Mouse (Mus musculus) hindbrain, embryonic 11.5 days (tissue): Measurements from ENCODE around the gene Tdrd6. TPM values are rescaled to one million over a fixed set of nuclear protein-coding genes. Genes with fewer than 3 reads are reported as not detected.

Experiments used
- ATAC-seq: fragments of 200-750 bp; cut with Nextera tagmentation; 2 replicates; pipeline ENCODE4 v1.8.0; 2017; ENCODE audit warnings: mild to moderate bottlenecking, moderate TSS enrichment, moderate library complexity; ENCODE audit not compliant: low FRiP score
- DNase-seq: peaks from one replicate; pipeline ENCODE4 v3.0.0-alpha.2; 2015; ENCODE audit warnings: low spot score
- H3K27ac ChIP-seq: fragments of 300-500 bp; sonication (generic); 2 replicates; pipeline ENCODE4 v1.5.1; 2014; ENCODE audit warnings: mild to moderate bottlenecking, low read depth, low read length
- H3K27me3 ChIP-seq: fragments of 300-500 bp; sonication (generic); 2 replicates; pipeline ENCODE4 v1.6.1; 2014; ENCODE audit warnings: mild to moderate bottlenecking, low read length, moderate library complexity, mixed read lengths; ENCODE audit not compliant: control insufficient read depth, insufficient read depth
- H3K36me3 ChIP-seq: fragments of 300-500 bp; sonication (generic); 2 replicates; pipeline ENCODE4 v1.6.1; 2014; ENCODE audit warnings: mild to moderate bottlenecking, low read length, moderate library complexity, mixed read lengths; ENCODE audit not compliant: control insufficient read depth, insufficient read depth
- H3K4me1 ChIP-seq: fragments of 300-500 bp; sonication (generic); replicated peaks from 2 replicates; pipeline ENCODE4 v1.6.1; 2014; ENCODE audit warnings: low read length, mixed read lengths; ENCODE audit not compliant: control insufficient read depth, insufficient read depth
- H3K4me2 ChIP-seq: fragments of 300-500 bp; sonication (generic); replicated peaks from 2 replicates; pipeline ENCODE4 v1.6.1; 2014; ENCODE audit warnings: mild to moderate bottlenecking, low read depth, low read length
- H3K4me3 ChIP-seq: fragments of 300-500 bp; sonication (generic); 2 replicates; pipeline ENCODE4 v1.5.1; 2014; ENCODE audit warnings: low read depth, low read length
- H3K9ac ChIP-seq: fragments of 300-500 bp; sonication (generic); 2 replicates; pipeline ENCODE4 v1.6.1; 2014; ENCODE audit warnings: low read depth, low read length
- H3K9me3 ChIP-seq: fragments of 300-500 bp; sonication (generic); 2 replicates; pipeline ENCODE4 v1.6.1; 2016; ENCODE audit warnings: low read length; ENCODE audit not compliant: control insufficient read depth
- WGBS: fragments of 180-500 bp; shearing (Covaris S2); extraction: QIAGEN DNeasy Blood & Tissue Kit; methylation state at CpG from one replicate; pipeline ENCODE4 v1.1.7; 2014; 5-methylcytosine and 5-hydroxymethylcytosine counted together
- polyA plus RNA-seq: library from polyadenylated mRNA; unstranded; fragments of >200 nt; fragmentation: Nextera tagmentation; extraction: Ambion mirVana; gene quantifications from 2 replicates; pipeline ENCODE4 v1.2.1, GENCODE M21; 2014

The Tdrd6 gene
- 0.03 and 0.07 TPM in 2 replicates for polyA plus RNA-seq

DNA sequence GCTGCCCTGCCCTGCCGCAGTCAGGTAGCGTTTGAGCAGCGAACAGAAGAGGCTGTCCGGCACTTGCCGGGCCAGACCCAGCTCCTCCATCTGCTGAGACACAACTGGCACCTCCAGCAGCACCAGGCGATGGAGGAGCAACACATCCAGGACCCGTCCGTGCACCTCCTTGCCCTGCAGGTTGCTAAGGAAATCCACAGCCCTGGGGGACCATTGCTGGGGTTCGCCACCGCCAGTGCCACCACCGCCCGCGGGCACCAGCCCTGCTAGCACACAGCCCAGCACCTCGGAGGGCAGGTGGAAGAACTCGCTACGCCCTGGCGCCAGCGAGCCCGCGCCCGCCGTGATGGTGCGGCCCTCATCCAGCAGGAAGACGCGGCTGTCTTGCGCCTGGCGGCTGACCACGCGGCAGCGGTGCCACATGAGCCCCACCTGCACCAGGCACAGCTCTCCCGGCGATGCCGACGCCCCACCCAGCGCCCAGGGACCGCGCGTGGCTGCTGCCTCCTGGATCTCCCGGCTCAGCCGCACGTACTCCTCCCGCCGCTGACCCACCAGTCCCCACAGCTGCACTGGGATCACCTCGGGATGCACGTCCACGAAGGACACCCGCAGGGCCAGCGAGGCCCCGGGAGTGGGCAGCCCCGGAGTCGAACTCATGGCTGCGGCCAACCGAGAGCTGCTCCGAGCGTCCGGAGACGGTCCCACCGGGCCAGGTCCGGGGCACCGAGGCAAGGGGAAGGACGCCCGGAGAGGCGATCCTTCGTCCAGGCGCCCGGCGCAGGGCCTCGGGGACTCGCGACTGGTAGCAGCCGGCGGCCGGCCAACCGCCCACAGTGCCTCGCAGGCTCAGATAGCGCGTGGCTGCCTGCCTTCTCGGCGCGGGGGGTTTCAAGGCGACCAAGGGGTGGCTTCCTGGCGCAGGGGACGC is at the start of gene Tdrd6:
Gene Tdrd6 (minus strand): TSS at position 804 of the 931 bp plus-strand sequence.
- H3K9ac ChIP-seq, result peak within 1 kb of the TSS; percentile 38; the same call in 1 of the 2 replicates
- ATAC-seq (peak; percentile 69; the same call in 1 of the 2 replicates), DNase-seq (peak; percentile 52)
- no peaks in the 10 kb centered on the region; the same call in 1 of the 2 replicates for H3K4me1 ChIP-seq
- no peaks in the 10 kb centered on the region for H3K36me3 ChIP-seq
- H3K9me3 ChIP-seq, result no peaks in the 10 kb centered on the region
- no peak within 1 kb of the TSS for H3K27ac ChIP-seq
- peak within 1 kb of the TSS; percentile 32 for H3K4me3 ChIP-seq
- peaks cover 25% of the 10 kb centered on the region for H3K27me3 ChIP-seq
- peak within 1 kb of the TSS; percentile 62 for H3K4me2 ChIP-seq
- WGBS, result 5% methylated on average over 80 of the region's 83 CpGs

DNA sequence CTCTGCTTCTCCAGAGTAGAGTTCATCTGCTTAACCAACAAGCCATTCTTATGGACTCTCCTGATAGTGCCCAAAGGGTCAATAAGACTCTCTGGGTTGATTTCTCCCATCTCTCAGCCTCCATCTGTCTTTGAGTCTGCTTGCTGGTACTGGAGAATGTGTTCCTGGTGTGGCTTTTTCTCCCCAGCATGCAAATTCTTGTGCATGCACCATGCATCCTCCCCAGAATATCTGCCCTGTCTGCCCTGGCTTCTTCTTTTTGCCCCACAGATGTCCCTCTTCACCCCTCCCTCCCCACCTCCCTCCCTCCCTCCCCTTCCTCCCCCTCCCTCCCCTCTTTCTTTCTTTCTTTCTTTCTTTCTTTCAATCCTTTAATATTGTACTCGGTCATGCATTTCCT is 47.2 kb upstream of the Tdrd6 start:
- Histone ChIP-seq H3K27ac (no peak overlapping the region), H3K9me3 (no peaks in the 10 kb centered on the region), H3K27me3 (no peaks in the 10 kb centered on the region), H3K4me1 (no peaks in the 10 kb centered on the region), H3K4me3 (no peak overlapping the region), H3K4me2 (no peak overlapping the region), H3K36me3 (no peaks in the 10 kb centered on the region), H3K9ac (no peak overlapping the region)
- no peak for ATAC-seq
- 56% methylated on average over 1 of the region's 1 CpGs for WGBS
- no peak for DNase-seq

DNA sequence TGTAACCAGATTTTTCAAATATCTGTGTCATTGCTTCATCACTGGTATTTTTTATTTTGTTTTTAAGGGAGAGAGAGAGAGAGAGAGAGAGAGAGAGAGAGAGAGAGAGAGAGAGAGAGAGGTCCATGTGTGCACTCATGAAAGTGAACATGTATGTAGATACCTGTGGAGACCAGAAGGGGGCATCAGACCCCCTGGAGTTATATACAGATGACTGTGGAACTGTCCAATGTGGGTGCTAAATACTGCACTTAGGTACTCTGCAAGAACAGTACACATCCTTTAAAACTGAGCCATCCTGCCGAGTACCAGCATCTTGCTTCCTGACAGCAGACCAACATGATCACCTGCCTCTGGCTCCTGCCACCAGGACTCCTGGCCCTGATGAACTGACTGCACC is 46.1 kb upstream of the Tdrd6 start:
- no peak overlapping the region for H3K9ac ChIP-seq
- H3K4me3 ChIP-seq, result no peak overlapping the region
- ATAC-seq (no peak), DNase-seq (no peak)
- no peaks in the 10 kb centered on the region for H3K4me1 ChIP-seq
- H3K4me2 ChIP-seq, result no peak overlapping the region
- H3K27ac ChIP-seq, result no peak overlapping the region
- no peaks in the 10 kb centered on the region for H3K9me3 ChIP-seq
- H3K27me3 ChIP-seq, result no peaks in the 10 kb centered on the region
- 80% methylated on average over 1 of the region's 1 CpGs for WGBS
- H3K36me3 ChIP-seq, result no peaks in the 10 kb centered on the region

DNA sequence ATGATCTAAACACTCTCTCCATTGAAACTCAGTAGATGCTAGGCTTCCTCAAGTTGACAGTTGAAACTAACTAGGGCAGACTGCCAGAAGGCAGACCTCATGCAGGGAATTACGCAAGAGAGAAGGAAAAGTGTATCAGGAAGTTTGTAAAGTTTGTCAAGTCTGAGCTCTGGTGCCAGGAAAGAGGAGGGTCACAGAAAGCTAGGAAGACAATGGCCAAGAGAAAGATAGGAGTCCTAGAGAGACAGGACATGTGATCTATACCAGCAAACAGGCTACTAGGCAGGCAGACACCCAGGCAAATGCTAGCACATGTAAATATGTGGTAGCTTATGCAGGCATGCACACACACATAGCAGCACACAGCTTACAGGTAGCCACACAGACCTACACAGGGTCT is 45.1 kb upstream of the Tdrd6 start:
- Histone ChIP-seq H3K4me3 (no peak overlapping the region), H3K9me3 (no peaks in the 10 kb centered on the region), H3K4me2 (no peak overlapping the region), H3K27ac (no peak overlapping the region), H3K9ac (no peak overlapping the region), H3K36me3 (no peaks in the 10 kb centered on the region), H3K4me1 (no peaks in the 10 kb centered on the region), H3K27me3 (no peaks in the 10 kb centered on the region)
- DNase-seq (no peak), ATAC-seq (no peak)
- WGBS, result 70% methylated on average over 1 of the region's 1 CpGs

DNA sequence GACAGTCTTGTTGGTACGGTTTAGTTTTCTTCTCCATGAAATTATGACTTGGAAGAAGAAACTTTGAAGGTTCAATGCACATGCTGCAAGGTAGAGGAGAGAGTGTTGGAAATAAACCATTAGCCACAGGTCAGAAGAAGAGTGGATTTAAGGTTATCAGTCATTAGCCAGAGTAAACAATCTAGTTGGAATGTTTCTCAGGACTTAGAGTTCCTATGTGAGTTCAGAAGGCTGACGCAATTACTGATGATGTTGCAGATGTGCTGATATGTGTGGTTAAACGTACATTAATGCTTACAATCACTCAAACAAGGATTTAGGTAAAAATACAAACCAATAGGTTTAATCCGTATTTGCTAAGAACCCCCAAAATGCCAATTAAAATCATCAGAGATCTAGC is 41.8 kb upstream of the Tdrd6 start:
- no peak for ATAC-seq
- Histone ChIP-seq H3K9ac (no peak overlapping the region), H3K4me3 (no peak overlapping the region), H3K27ac (no peak overlapping the region), H3K27me3 (no peaks in the 10 kb centered on the region), H3K9me3 (no peaks in the 10 kb centered on the region), H3K4me1 (no peaks in the 10 kb centered on the region), H3K36me3 (no peaks in the 10 kb centered on the region), H3K4me2 (no peak overlapping the region)
- no peak for DNase-seq
- 90% methylated on average over 4 of the region's 4 CpGs for WGBS

DNA sequence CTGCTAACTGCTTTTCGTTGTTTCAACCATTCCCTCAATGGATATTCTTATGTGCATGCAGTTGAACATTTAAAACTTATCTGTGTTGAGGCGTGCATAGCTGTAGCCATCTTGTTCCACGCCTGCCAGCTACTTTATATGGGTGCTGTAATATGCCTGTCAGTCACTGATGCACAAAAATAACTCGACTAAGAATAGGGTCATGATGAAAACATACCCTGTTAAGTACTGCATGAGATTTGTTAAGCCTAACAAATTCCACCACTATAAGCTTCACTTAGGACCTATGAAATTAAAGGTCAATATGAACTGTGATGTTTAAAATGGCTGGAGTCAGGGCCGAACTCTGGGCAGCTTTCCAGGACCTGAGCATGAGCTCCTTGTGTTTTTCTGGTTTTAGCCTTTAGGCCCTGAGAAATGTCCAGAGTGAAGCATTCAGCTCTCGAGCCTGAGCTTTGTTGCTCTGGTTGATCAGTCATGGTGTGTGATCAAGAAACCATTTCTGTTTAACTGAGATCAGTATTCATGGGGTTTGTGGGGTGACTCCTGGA is 39.1 kb upstream of the Tdrd6 start:
- Histone ChIP-seq H3K36me3 (no peaks in the 10 kb centered on the region), H3K9me3 (no peaks in the 10 kb centered on the region), H3K27me3 (no peaks in the 10 kb centered on the region), H3K9ac (no peak overlapping the region), H3K4me1 (0 out of 2 replicates have a peak, but pooled peaks cover 2% of the 10 kb centered on the region), H3K27ac (no peak overlapping the region), H3K4me2 (no peak overlapping the region), H3K4me3 (no peak overlapping the region)
- WGBS, result 78% methylated on average over 6 of the region's 6 CpGs
- DNase-seq (no peak), ATAC-seq (no peak)

DNA sequence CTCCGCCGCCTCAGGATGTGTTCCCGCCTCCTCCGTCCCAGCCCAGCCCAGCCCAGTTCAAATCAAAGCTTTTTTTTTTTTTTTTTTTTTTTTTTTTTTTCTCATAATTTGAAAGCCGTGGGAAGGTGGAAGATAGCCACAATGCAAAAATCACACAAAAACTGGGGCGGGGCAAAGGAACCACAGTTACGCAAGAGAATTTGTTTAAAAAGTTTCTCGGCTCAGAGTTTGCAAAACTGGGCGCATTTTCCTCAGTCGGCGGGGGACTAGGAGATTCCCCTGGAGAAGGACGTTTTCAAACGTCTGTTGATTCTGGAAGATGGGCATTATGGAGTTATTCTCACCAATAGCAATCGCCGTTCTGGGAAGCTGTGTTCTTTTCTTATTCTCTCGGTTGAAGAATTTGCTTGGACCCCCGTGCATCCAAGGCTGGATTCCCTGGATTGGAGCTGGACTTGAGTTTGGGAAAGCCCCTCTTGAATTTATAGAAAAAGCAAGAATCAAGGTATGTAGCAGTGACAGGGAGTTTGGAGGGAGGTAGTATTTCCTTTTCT is 37.3 kb upstream of the Tdrd6 start, which contains the start of gene Cyp39a1:
Gene Cyp39a1 (plus strand): TSS at position 136 of the 554 bp plus-strand sequence.
- no peak; the same call in 1 of the 2 replicates for ATAC-seq
- WGBS, result under 1% methylated on average over 17 of the region's 17 CpGs
- 0 out of 2 replicates have a peak, but pooled peaks cover 2% of the 10 kb centered on the region for H3K4me1 ChIP-seq
- H3K9me3 ChIP-seq, result no peaks in the 10 kb centered on the region
- H3K27me3 ChIP-seq, result no peaks in the 10 kb centered on the region
- H3K4me2 ChIP-seq, result peak within 1 kb of the TSS; percentile 68
- peak within 1 kb of the TSS; percentile 90 for H3K9ac ChIP-seq
- DNase-seq, result no peak
- H3K27ac ChIP-seq, result peak within 1 kb of the TSS; percentile 36; the same call in 1 of the 2 replicates
- H3K36me3 ChIP-seq, result no peaks in the 10 kb centered on the region
- H3K4me3 ChIP-seq, result peak within 1 kb of the TSS; percentile 94

DNA sequence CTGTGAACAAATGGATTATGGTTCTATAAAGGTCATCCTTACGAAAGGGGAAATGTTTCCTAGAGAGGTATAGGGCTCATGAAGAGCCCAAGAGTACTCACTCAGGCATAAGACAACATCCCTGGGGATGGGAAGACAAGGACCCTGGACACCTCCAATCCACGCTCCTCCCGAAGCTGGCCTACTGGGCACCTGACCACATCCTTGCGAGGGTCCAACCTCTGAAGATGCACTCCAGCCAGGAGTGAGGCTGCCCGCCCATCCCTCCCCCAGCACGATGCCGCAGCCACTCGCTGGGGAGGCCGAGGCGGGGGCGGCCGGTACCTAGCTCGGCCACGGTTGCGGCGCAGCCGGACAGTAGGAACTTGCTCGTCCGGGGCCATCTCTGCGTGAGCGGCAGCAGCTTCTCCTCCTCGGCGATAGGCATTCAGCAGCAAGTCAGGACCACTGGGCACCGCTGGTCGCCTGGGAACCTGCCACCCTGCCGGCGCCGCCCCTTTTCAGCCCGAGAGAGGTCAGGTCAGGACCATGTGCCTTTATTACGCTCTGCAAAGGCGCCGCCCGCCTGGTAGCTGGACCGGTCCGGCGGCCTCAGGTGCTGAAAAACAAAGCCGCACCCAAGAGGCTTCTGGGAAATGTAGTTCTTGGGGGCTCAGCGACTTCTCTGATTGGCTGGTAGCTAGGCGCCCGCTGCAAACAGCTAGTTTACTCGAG is 36.6 kb upstream of the Tdrd6 start, which contains the start of gene Slc25a27:
Gene Slc25a27 (minus strand): TSS at position 639 of the 714 bp plus-strand sequence.
- Histone ChIP-seq H3K4me2 (peak within 1 kb of the TSS; percentile 68), H3K4me1 (0 out of 2 replicates have a peak, but pooled peaks cover 2% of the 10 kb centered on the region), H3K36me3 (no peaks in the 10 kb centered on the region), H3K9ac (peak within 1 kb of the TSS; percentile 90), H3K4me3 (peak within 1 kb of the TSS; percentile 94), H3K27ac (peak within 1 kb of the TSS; percentile 36; the same call in 1 of the 2 replicates), H3K27me3 (no peaks in the 10 kb centered on the region), H3K9me3 (no peaks in the 10 kb centered on the region)
- WGBS, result under 1% methylated on average over 39 of the region's 41 CpGs
- peak; percentile 98 for ATAC-seq
- DNase-seq, result peak; percentile 91
